Mouse (Mus musculus): ENCODE measurements around the gene Lrrc27. TPM values are rescaled to one million over a fixed set of nuclear protein-coding genes. Genes with fewer than 3 reads are reported as not detected.

Gene Lrrc27
- polyA plus RNA-seq, 1 experiment = 6.4 TPM

DNA sequence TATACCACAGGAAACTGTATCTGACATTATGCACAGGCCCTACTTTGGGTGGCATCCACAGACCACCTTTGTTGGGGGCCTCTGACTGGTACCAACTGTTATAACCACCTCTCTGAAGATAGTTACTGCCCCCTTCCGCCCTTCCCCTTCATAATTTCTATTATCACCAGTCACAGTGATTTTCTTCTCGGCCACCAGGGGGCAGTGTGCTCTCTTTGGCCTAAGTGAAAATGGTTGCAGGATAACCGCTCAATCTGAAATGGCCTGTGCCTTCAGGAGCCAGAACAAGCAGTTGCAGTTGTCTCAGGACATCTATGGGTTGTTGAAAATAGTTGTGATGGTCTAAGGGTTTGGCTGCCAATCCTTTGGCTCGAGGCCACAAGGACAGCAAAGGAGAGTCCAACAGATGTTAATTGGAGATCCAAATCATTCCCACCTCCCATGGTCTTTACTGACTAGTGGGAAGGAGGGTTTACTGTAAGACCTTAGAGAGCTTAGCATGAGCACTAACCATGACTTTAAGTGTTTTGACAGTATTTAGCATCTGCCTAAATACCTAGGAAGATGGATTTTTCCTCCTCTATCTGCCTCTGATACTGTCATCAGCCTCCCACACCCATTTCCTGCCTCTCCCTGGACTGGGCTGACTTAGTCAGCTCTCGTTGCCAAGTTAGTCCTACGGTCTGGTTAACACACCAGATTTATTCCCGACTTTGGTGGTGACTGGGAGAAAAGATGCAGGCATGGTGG, 4.6 kb upstream of the Lrrc27 start:
- TF ChIP-seq EP300 (IDR thresholded peaks at IDR 0.05; ENCODE audit: insufficient read depth, low read depth, low read length) (no peak), CTCF (IDR thresholded peaks at IDR 0.05; ENCODE audit: low read depth, low read length) (peak; percentile 59)
- no peaks in the 10 kb centered on the region for H3K27me3 ChIP-seq (ENCODE audit: control insufficient read depth, insufficient read depth, low read length, poor library complexity, severe bottlenecking)
- H3K27ac ChIP-seq (ENCODE audit: insufficient read depth, low read length) = no peak overlapping the region
- no peaks in the 10 kb centered on the region for H3K9me3 ChIP-seq (replicated peaks; ENCODE audit: control insufficient read depth, insufficient read depth, low read length, poor library complexity, severe bottlenecking)
- no peaks in the 10 kb centered on the region for H3K36me3 ChIP-seq (ENCODE audit: control insufficient read depth, insufficient read depth, low read length, poor library complexity, severe bottlenecking)
- H3K4me3 ChIP-seq (ENCODE audit: low read depth, low read length) = no peak overlapping the region
- H3K4me1 ChIP-seq (ENCODE audit: control insufficient read depth, insufficient read depth, low read length) = no peaks in the 10 kb centered on the region
- no peak overlapping the region for H3K9ac ChIP-seq (ENCODE audit: low read depth, poor library complexity, severe bottlenecking)

DNA sequence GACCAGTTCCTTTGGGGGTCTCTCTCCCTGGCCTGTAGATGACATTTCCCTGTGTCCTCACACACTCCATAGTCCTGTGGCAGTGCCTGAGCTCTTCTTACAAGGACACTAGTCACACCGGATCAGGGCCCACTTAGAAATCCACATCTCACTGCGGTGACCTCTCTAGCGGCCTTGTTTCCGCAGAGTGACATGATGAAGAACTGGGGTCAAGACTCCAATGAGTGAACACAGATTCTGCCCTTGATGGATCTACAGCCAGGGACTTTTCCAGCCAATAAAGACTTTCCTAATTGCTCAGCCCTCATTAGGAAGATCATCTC, 4.1 kb upstream of the Lrrc27 start:
- Histone ChIP-seq H3K9me3 (replicated peaks; ENCODE audit: control insufficient read depth, insufficient read depth, low read length, poor library complexity, severe bottlenecking) (no peaks in the 10 kb centered on the region), H3K27me3 (ENCODE audit: control insufficient read depth, insufficient read depth, low read length, poor library complexity, severe bottlenecking) (no peaks in the 10 kb centered on the region), H3K4me1 (ENCODE audit: control insufficient read depth, insufficient read depth, low read length) (no peaks in the 10 kb centered on the region), H3K9ac (ENCODE audit: low read depth, poor library complexity, severe bottlenecking) (no peak overlapping the region), H3K27ac (ENCODE audit: insufficient read depth, low read length) (no peak overlapping the region), H3K4me3 (ENCODE audit: low read depth, low read length) (no peak overlapping the region), H3K36me3 (ENCODE audit: control insufficient read depth, insufficient read depth, low read length, poor library complexity, severe bottlenecking) (no peaks in the 10 kb centered on the region)
- TF ChIP-seq POLR2A (IDR thresholded peaks at IDR 0.05; ENCODE audit: insufficient read depth, low read length) = no peak
- no peak for TF ChIP-seq EP300 (IDR thresholded peaks at IDR 0.05; ENCODE audit: insufficient read depth, low read depth, low read length)
- no peak for TF ChIP-seq CTCF (IDR thresholded peaks at IDR 0.05; ENCODE audit: low read depth, low read length)

DNA sequence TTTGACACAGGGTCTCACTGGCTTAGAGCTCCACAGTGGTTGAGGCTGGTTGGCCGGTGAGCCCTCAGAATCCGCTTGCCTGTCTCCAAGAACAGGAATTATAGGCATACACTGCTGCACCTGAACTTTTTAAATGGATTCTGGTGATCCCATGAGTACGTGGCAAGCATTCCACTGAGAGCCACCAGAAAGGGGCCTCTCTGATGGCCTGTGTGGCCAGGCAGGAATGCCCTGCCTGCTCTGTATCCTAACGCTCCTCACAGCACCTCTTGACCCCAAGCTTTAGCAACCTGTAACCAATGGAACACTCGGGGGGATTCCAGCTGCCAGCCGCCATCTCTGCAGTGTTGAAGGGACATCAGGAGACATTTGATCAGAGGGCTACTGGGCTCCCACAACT, 1.0 kb upstream of the Lrrc27 start:
- no peaks in the 10 kb centered on the region for H3K36me3 ChIP-seq (ENCODE audit: control insufficient read depth, insufficient read depth, low read length, poor library complexity, severe bottlenecking)
- H3K9ac ChIP-seq (ENCODE audit: low read depth, poor library complexity, severe bottlenecking) = no peak overlapping the region
- H3K27ac ChIP-seq (ENCODE audit: insufficient read depth, low read length) = no peak overlapping the region
- no peaks in the 10 kb centered on the region for H3K9me3 ChIP-seq (replicated peaks; ENCODE audit: control insufficient read depth, insufficient read depth, low read length, poor library complexity, severe bottlenecking)
- H3K27me3 ChIP-seq (ENCODE audit: control insufficient read depth, insufficient read depth, low read length, poor library complexity, severe bottlenecking) = no peaks in the 10 kb centered on the region
- H3K4me3 ChIP-seq (ENCODE audit: low read depth, low read length) = no peak overlapping the region
- H3K4me1 ChIP-seq (ENCODE audit: control insufficient read depth, insufficient read depth, low read length) = no peaks in the 10 kb centered on the region
- TF ChIP-seq POLR2A (IDR thresholded peaks at IDR 0.05; ENCODE audit: insufficient read depth, low read length) = no peak
- no peak for TF ChIP-seq EP300 (IDR thresholded peaks at IDR 0.05; ENCODE audit: insufficient read depth, low read depth, low read length)
- no peak for TF ChIP-seq CTCF (IDR thresholded peaks at IDR 0.05; ENCODE audit: low read depth, low read length)

DNA sequence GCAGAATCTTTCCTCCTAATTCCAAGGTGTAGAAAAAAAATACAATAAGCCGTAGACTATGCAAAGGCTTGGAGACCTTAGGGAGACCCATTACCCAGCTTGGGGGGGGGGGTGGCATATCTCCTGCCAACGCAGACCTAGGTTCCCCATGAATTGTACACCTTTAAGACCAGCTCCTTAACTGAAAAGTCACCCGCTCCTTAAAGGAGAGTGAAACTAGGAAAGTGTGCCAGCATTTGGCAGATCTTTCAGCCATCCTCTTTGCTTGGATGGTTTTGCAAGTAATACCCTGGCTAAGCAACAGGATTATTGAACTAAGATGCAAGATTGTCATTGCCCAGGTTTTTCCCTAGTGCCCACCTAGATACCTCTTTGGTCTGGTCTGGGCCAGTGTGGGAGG, 963 bp downstream of the Lrrc27 start:
- no peaks in the 10 kb centered on the region for H3K4me1 ChIP-seq (ENCODE audit: control insufficient read depth, insufficient read depth, low read length)
- peak overlapping the region; percentile 25 for H3K9ac ChIP-seq (ENCODE audit: low read depth, poor library complexity, severe bottlenecking)
- peak overlapping the region; percentile 61 for H3K4me3 ChIP-seq (ENCODE audit: low read depth, low read length)
- H3K27me3 ChIP-seq (ENCODE audit: control insufficient read depth, insufficient read depth, low read length, poor library complexity, severe bottlenecking) = no peaks in the 10 kb centered on the region
- no peak for TF ChIP-seq POLR2A (IDR thresholded peaks at IDR 0.05; ENCODE audit: insufficient read depth, low read length)
- TF ChIP-seq EP300 (IDR thresholded peaks at IDR 0.05; ENCODE audit: insufficient read depth, low read depth, low read length) = no peak
- no peak for TF ChIP-seq CTCF (IDR thresholded peaks at IDR 0.05; ENCODE audit: low read depth, low read length)
- H3K27ac ChIP-seq (ENCODE audit: insufficient read depth, low read length) = no peak overlapping the region
- H3K36me3 ChIP-seq (ENCODE audit: control insufficient read depth, insufficient read depth, low read length, poor library complexity, severe bottlenecking) = no peaks in the 10 kb centered on the region
- no peaks in the 10 kb centered on the region for H3K9me3 ChIP-seq (replicated peaks; ENCODE audit: control insufficient read depth, insufficient read depth, low read length, poor library complexity, severe bottlenecking)

DNA sequence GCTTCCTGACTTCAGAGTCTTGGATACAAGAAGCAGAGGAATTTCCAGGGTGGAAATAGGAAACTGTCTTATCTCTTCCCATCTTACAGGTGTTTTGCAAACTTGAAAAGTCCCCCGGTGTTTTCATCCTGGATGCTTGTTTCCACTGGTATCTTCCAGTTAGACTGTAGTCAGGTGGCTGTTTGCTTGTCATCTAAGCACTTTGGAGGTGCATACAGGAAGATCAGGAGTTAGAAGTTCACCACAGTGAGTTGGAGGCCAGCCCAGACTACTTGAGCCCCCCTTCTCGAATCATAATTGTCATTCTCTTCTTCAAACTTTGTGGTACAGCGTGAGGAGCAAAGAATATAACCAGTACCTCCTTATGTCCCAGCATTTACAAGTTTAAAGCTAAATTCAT, 1.4 kb downstream of the Lrrc27 start:
- Histone ChIP-seq H3K4me1 (ENCODE audit: control insufficient read depth, insufficient read depth, low read length) (no peaks in the 10 kb centered on the region), H3K9me3 (replicated peaks; ENCODE audit: control insufficient read depth, insufficient read depth, low read length, poor library complexity, severe bottlenecking) (no peaks in the 10 kb centered on the region), H3K27ac (ENCODE audit: insufficient read depth, low read length) (no peak overlapping the region), H3K36me3 (ENCODE audit: control insufficient read depth, insufficient read depth, low read length, poor library complexity, severe bottlenecking) (no peaks in the 10 kb centered on the region), H3K27me3 (ENCODE audit: control insufficient read depth, insufficient read depth, low read length, poor library complexity, severe bottlenecking) (no peaks in the 10 kb centered on the region), H3K4me3 (ENCODE audit: low read depth, low read length) (no peak overlapping the region), H3K9ac (ENCODE audit: low read depth, poor library complexity, severe bottlenecking) (no peak overlapping the region)
- TF ChIP-seq CTCF (IDR thresholded peaks at IDR 0.05; ENCODE audit: low read depth, low read length) (no peak), EP300 (IDR thresholded peaks at IDR 0.05; ENCODE audit: insufficient read depth, low read depth, low read length) (no peak), POLR2A (IDR thresholded peaks at IDR 0.05; ENCODE audit: insufficient read depth, low read length) (no peak)

DNA sequence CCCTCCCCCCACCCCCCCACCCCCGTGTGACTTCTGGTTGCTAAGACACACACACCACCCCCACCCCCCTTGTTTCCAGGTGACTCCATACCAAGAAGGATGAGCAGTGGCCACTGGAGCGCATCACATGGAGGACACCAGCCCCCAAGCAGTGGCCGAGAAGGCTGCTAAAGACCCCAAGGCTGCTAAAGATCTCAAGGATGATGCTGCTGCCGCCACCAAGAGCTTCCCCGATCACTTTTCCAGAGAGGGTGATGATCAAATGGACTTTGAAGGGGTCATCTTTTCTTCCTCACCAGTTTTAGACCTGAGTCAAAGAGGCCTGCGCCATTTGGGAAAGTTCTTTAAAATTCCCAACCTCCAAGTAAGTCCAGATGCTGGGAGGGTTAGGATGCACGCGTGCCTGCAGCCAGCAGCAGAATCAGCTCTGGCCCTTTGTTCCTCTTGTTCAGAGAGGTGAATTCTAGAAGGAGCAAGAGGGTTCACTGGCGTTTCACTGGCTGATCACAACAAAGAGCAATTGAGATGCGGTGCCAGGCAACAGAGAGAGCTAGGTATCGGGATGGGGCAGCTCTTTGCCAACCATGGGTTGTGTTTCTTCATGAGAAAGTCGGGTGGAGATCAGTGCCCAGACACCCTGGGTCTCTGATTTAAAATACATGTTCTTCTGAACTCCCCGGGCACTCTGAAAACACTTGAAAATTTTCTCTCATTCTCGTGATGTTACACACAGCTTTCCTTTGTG, 2.0 kb downstream of the Lrrc27 start:
- Histone ChIP-seq H3K27me3 (ENCODE audit: control insufficient read depth, insufficient read depth, low read length, poor library complexity, severe bottlenecking) (no peaks in the 10 kb centered on the region), H3K9me3 (replicated peaks; ENCODE audit: control insufficient read depth, insufficient read depth, low read length, poor library complexity, severe bottlenecking) (no peaks in the 10 kb centered on the region), H3K36me3 (ENCODE audit: control insufficient read depth, insufficient read depth, low read length, poor library complexity, severe bottlenecking) (no peaks in the 10 kb centered on the region), H3K27ac (ENCODE audit: insufficient read depth, low read length) (no peak overlapping the region), H3K4me1 (ENCODE audit: control insufficient read depth, insufficient read depth, low read length) (no peaks in the 10 kb centered on the region), H3K4me3 (ENCODE audit: low read depth, low read length) (no peak overlapping the region), H3K9ac (ENCODE audit: low read depth, poor library complexity, severe bottlenecking) (no peak overlapping the region)
- TF ChIP-seq POLR2A (IDR thresholded peaks at IDR 0.05; ENCODE audit: insufficient read depth, low read length) (no peak), EP300 (IDR thresholded peaks at IDR 0.05; ENCODE audit: insufficient read depth, low read depth, low read length) (no peak), CTCF (IDR thresholded peaks at IDR 0.05; ENCODE audit: low read depth, low read length) (no peak)
